Mouse (Mus musculus): Measurements from ENCODE around the gene Cabp4. TPM values are rescaled to one million over a fixed set of nuclear protein-coding genes. Genes with fewer than 3 reads are reported as not detected.

Cabp4 gene
- polyA plus RNA-seq, 1 experiment from 2014 or later = 0.13 TPM

DNA sequence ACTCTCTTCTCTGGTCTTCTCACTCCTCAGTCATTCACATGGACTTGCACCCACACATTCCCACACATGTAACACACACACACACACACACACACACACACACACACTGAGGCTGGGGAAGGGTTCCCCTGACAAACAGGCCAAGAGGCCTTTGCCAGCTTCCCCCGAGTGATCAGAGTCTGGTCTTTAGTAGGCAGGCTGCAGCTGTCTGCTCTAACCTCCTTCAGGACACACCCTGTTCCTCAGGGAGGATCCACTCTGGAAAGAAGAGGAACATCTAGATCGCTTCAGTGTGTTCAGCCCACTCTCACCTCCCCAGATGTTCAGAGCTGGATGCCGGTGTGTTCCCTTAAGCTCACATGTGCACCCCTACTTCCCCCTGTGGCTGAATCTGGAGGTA is 49.5 kb downstream of the Cabp4 start:
- ATAC-seq = no peak
- H3K4me1 ChIP-seq = peaks cover 29% of the 10 kb centered on the region
- H3K9me3 ChIP-seq (replicated peaks) = no peaks in the 10 kb centered on the region
- 83% methylated on average over 3 of the region's 3 CpGs for WGBS
- H3K27ac ChIP-seq = no peak overlapping the region
- H3K4me3 ChIP-seq = no peak overlapping the region
- H3K9ac ChIP-seq = no peak overlapping the region
- no peaks in the 10 kb centered on the region for H3K36me3 ChIP-seq (ENCODE audit: poor library complexity, severe bottlenecking)
- peaks cover under 1% of the 10 kb centered on the region; the same call in 1 of the 2 replicates for H3K27me3 ChIP-seq
- H3K4me2 ChIP-seq = no peak overlapping the region

- Histone ChIP-seq H3K4me1 (peaks cover 29% of the 10 kb centered on the region), H3K9ac (no peak overlapping the region), H3K4me2 (no peak overlapping the region), H3K4me3 (no peak overlapping the region), H3K9me3 (replicated peaks) (no peaks in the 10 kb centered on the region), H3K36me3 (ENCODE audit: poor library complexity, severe bottlenecking) (no peaks in the 10 kb centered on the region), H3K27me3 (no peaks in the 10 kb centered on the region), H3K27ac (no peak overlapping the region)
- ATAC-seq = no peak
- WGBS = 78% methylated on average over 7 of the region's 7 CpGs
Observed at GRCm38 (mm10) chr19:4093772-4094171, 50.1 kb downstream of the Cabp4 start.

GRCm38 (mm10) chr19:4092750-4093149 is 51.1 kb downstream of the Cabp4 start:
- Histone ChIP-seq H3K36me3 (ENCODE audit: poor library complexity, severe bottlenecking) (no peaks in the 10 kb centered on the region), H3K9ac (no peak overlapping the region), H3K27ac (no peak overlapping the region), H3K9me3 (replicated peaks) (no peaks in the 10 kb centered on the region), H3K4me1 (peaks cover 18% of the 10 kb centered on the region), H3K4me2 (no peak overlapping the region), H3K27me3 (no peaks in the 10 kb centered on the region), H3K4me3 (no peak overlapping the region)
- ATAC-seq = no peak
- 90% methylated on average over 3 of the region's 3 CpGs for WGBS

DNA sequence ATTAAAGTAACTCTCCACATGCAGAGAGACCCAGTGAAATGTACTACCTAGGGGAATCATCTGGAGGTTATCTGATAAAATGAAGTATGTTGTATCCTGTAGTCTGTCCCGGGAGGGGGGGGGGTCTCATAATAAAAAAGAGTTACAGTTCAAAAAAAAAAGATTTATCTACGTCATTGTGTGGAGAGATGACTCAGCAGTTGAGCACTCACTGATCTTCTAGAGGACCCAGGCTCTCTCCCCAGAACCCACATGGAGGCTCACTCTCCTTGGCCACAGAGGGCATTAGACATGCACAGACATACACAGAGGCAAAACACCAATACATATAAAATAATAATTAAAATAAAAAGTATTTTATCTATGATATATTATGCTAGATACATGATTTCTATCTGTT is 52.5 kb downstream of the Cabp4 start:
- 74% methylated on average over 2 of the region's 2 CpGs for WGBS
- H3K4me2 ChIP-seq = no peak overlapping the region
- no peaks in the 10 kb centered on the region for H3K9me3 ChIP-seq (replicated peaks)
- H3K27ac ChIP-seq = no peak overlapping the region
- H3K4me3 ChIP-seq = no peak overlapping the region
- H3K9ac ChIP-seq = no peak overlapping the region
- H3K36me3 ChIP-seq (ENCODE audit: poor library complexity, severe bottlenecking) = no peaks in the 10 kb centered on the region
- H3K4me1 ChIP-seq = peaks cover 12% of the 10 kb centered on the region
- H3K27me3 ChIP-seq = no peaks in the 10 kb centered on the region
- no peak for ATAC-seq

GRCm38 (mm10) chr19:4090446-4090845 is 53.4 kb downstream of the Cabp4 start:
- Histone ChIP-seq H3K27me3 (no peaks in the 10 kb centered on the region), H3K9me3 (replicated peaks) (no peaks in the 10 kb centered on the region), H3K4me1 (peaks cover 6% of the 10 kb centered on the region), H3K9ac (no peak overlapping the region), H3K4me3 (no peak overlapping the region), H3K4me2 (no peak overlapping the region), H3K36me3 (ENCODE audit: poor library complexity, severe bottlenecking) (no peaks in the 10 kb centered on the region), H3K27ac (no peak overlapping the region)
- WGBS = 85% methylated on average over 3 of the region's 3 CpGs
- no peak for ATAC-seq

GRCm38 (mm10) chr19:4089128-4089527 is 54.7 kb downstream of the Cabp4 start:
- WGBS = 50% methylated on average over 6 of the region's 6 CpGs
- Histone ChIP-seq H3K4me2 (no peak overlapping the region), H3K27me3 (no peaks in the 10 kb centered on the region), H3K4me3 (no peak overlapping the region), H3K9me3 (replicated peaks) (no peaks in the 10 kb centered on the region), H3K9ac (0 out of 2 replicates have a peak overlapping the region, but pooled peaks have one; percentile 5), H3K4me1 (peaks cover 6% of the 10 kb centered on the region), H3K27ac (no peak overlapping the region), H3K36me3 (ENCODE audit: poor library complexity, severe bottlenecking) (no peaks in the 10 kb centered on the region)
- no peak for ATAC-seq

DNA sequence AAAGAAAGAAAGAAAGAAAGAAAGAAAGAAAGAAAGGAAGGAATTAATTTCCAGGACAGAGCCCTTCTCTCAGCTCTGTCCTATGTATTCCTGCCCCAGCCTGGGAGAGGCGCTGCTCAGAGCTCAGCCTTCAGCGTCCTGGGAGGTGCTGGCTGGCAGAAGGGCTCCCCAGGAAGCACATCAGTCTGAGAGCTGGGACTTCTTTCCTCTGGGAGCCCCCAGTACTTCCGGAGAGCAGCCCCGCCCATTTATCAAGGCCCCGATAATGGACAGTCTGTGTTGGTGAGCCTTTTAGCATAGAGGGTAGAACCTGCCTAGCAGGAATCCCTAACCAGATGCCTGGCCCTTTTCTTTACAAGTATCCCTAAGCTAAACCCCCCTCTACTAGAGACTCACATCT is 55.7 kb downstream of the Cabp4 start:
- Histone ChIP-seq H3K4me2 (no peak overlapping the region), H3K27ac (no peak overlapping the region), H3K9ac (no peak overlapping the region), H3K36me3 (ENCODE audit: poor library complexity, severe bottlenecking) (no peaks in the 10 kb centered on the region), H3K4me3 (no peak overlapping the region), H3K4me1 (peaks cover 6% of the 10 kb centered on the region), H3K9me3 (replicated peaks) (no peaks in the 10 kb centered on the region), H3K27me3 (0 out of 2 replicates have a peak, but pooled peaks cover 7% of the 10 kb centered on the region)
- no peak for ATAC-seq
- WGBS = 66% methylated on average over 5 of the region's 5 CpGs

DNA sequence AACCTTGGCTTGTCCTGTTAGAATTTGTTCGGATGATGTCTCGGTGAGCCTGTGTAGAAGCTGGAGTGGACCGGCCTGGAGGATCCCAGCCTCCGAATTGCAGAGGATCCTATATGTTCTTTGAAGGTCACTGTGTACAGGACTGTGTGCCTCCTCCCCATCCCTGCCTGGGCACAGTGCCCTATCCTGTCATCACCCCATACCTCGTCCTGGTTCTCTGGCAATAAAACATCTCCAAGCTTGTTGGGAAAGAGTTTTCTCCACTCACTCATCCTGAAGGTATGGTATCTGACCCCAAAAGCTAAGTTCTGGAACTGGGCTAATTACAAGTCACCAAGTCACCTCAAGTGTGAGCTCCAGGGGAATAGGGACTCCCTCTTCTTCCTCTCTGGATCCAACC is 56.7 kb downstream of the Cabp4 start:
- ATAC-seq = no peak
- Histone ChIP-seq H3K27ac (no peak overlapping the region), H3K4me1 (peaks cover 6% of the 10 kb centered on the region), H3K9me3 (replicated peaks) (no peaks in the 10 kb centered on the region), H3K4me2 (no peak overlapping the region), H3K9ac (no peak overlapping the region), H3K27me3 (0 out of 2 replicates have a peak, but pooled peaks cover 7% of the 10 kb centered on the region), H3K4me3 (no peak overlapping the region), H3K36me3 (ENCODE audit: poor library complexity, severe bottlenecking) (no peaks in the 10 kb centered on the region)
- WGBS = 95% methylated on average over 5 of the region's 5 CpGs

- Histone ChIP-seq H3K27ac (no peak overlapping the region), H3K27me3 (0 out of 2 replicates have a peak, but pooled peaks cover 7% of the 10 kb centered on the region), H3K4me2 (no peak overlapping the region), H3K9ac (no peak overlapping the region), H3K9me3 (replicated peaks) (no peaks in the 10 kb centered on the region), H3K36me3 (ENCODE audit: poor library complexity, severe bottlenecking) (no peaks in the 10 kb centered on the region), H3K4me1 (peaks cover 6% of the 10 kb centered on the region), H3K4me3 (no peak overlapping the region)
- no peak for ATAC-seq
- 93% methylated on average over 15 of the region's 15 CpGs for WGBS
Observed at GRCm38 (mm10) chr19:4086156-4086555, 57.7 kb downstream of the Cabp4 start.

Other genes with a start within 250 kb of the Cabp4 start
- gene Tcirg1, start 236.9 kb downstream of the Cabp4 start, polyA plus RNA-seq (2015; fragmentation: Nextera tagmentation; extraction: Ambion mirVana) = 10.4 and 11.3 TPM in 2 replicates
- 197 and 208 TPM in 2 replicates for gene Ndufs8, start 231.3 kb downstream of the Cabp4 start, polyA plus RNA-seq (2015; fragmentation: Nextera tagmentation; extraction: Ambion mirVana)
- 1.1 TPM in 2 replicates for gene Aldh3b1, start 214.2 kb downstream of the Cabp4 start, polyA plus RNA-seq (2015; fragmentation: Nextera tagmentation; extraction: Ambion mirVana)
- gene Unc93b1, start 208.8 kb downstream of the Cabp4 start, polyA plus RNA-seq (2015; fragmentation: Nextera tagmentation; extraction: Ambion mirVana) = 3.8 and 5.3 TPM in 2 replicates
- not detected in 2 replicates for gene Aldh3b3, start 185.4 kb downstream of the Cabp4 start, polyA plus RNA-seq (2015; fragmentation: Nextera tagmentation; extraction: Ambion mirVana)
- 0.15 TPM in 1 of 2 replicates, not detected in the other for gene Aldh3b2, start 171.7 kb downstream of the Cabp4 start, polyA plus RNA-seq (2015; fragmentation: Nextera tagmentation; extraction: Ambion mirVana)
- 0.68 and 1.4 TPM in 2 replicates for gene Acy3, start 157.5 kb downstream of the Cabp4 start, polyA plus RNA-seq (2015; fragmentation: Nextera tagmentation; extraction: Ambion mirVana)
- gene Tbx10, start 151.3 kb downstream of the Cabp4 start, polyA plus RNA-seq (2015; fragmentation: Nextera tagmentation; extraction: Ambion mirVana) = not detected in 2 replicates
- gene Nudt8, start 143.5 kb downstream of the Cabp4 start, polyA plus RNA-seq (2015; fragmentation: Nextera tagmentation; extraction: Ambion mirVana) = 25.8 and 28.2 TPM in 2 replicates
- gene Gm49405, start 143.4 kb downstream of the Cabp4 start, polyA plus RNA-seq (2015; fragmentation: Nextera tagmentation; extraction: Ambion mirVana) = 5.4 and 5.7 TPM in 2 replicates
- gene Doc2g, start 140.7 kb downstream of the Cabp4 start, polyA plus RNA-seq (2015; fragmentation: Nextera tagmentation; extraction: Ambion mirVana) = 5.5 and 5.7 TPM in 2 replicates
- 202 and 216 TPM in 2 replicates for gene Ndufv1, start 131.2 kb downstream of the Cabp4 start, polyA plus RNA-seq (2015; fragmentation: Nextera tagmentation; extraction: Ambion mirVana)
- gene Gstp1, start 106.0 kb downstream of the Cabp4 start, polyA plus RNA-seq (2015; fragmentation: Nextera tagmentation; extraction: Ambion mirVana) = 390 and 392 TPM in 2 replicates
- gene Gstp2, start 98.0 kb downstream of the Cabp4 start, polyA plus RNA-seq (2015; fragmentation: Nextera tagmentation; extraction: Ambion mirVana) = 1.0 and 2.5 TPM in 2 replicates
- gene Gstp3, start 84.5 kb downstream of the Cabp4 start, polyA plus RNA-seq (2015; fragmentation: Nextera tagmentation; extraction: Ambion mirVana) = not detected in 2 replicates
- not detected in 2 replicates for gene Cabp2, start 62.5 kb downstream of the Cabp4 start, polyA plus RNA-seq (2015; fragmentation: Nextera tagmentation; extraction: Ambion mirVana)
- 77.4 and 80.3 TPM in 2 replicates for gene Cdk2ap2, start 46.9 kb downstream of the Cabp4 start, polyA plus RNA-seq (2015; fragmentation: Nextera tagmentation; extraction: Ambion mirVana)
- 21.1 and 32.0 TPM in 2 replicates for gene Pitpnm1, start 44.0 kb downstream of the Cabp4 start, polyA plus RNA-seq (2015; fragmentation: Nextera tagmentation; extraction: Ambion mirVana)
- gene Aip, start 18.2 kb downstream of the Cabp4 start, polyA plus RNA-seq (2015; fragmentation: Nextera tagmentation; extraction: Ambion mirVana) = 73.7 and 75.9 TPM in 2 replicates
- 0.04 TPM in 1 of 2 replicates, not detected in the other for gene Gpr152, start 4.2 kb downstream of the Cabp4 start, polyA plus RNA-seq (2015; fragmentation: Nextera tagmentation; extraction: Ambion mirVana)
- 126 and 144 TPM in 2 replicates for gene Coro1b, start 4.6 kb upstream of the Cabp4 start, polyA plus RNA-seq (2015; fragmentation: Nextera tagmentation; extraction: Ambion mirVana)
- 0.33 and 0.65 TPM in 2 replicates for gene Ptprcap, start 9.6 kb upstream of the Cabp4 start, polyA plus RNA-seq (2015; fragmentation: Nextera tagmentation; extraction: Ambion mirVana)
- gene Rps6kb2, start 19.3 kb upstream of the Cabp4 start, polyA plus RNA-seq (2015; fragmentation: Nextera tagmentation; extraction: Ambion mirVana) = 56.6 and 61.6 TPM in 2 replicates
- gene Carns1, start 31.4 kb upstream of the Cabp4 start, polyA plus RNA-seq (2015; fragmentation: Nextera tagmentation; extraction: Ambion mirVana) = 2.4 and 2.5 TPM in 2 replicates
- gene Tbc1d10c, start 47.3 kb upstream of the Cabp4 start, polyA plus RNA-seq (2015; fragmentation: Nextera tagmentation; extraction: Ambion mirVana) = 0.77 and 0.82 TPM in 2 replicates
- 664 and 700 TPM in 2 replicates for gene Ppp1ca, start 48.0 kb upstream of the Cabp4 start, polyA plus RNA-seq (2015; fragmentation: Nextera tagmentation; extraction: Ambion mirVana)
- gene Rad9a, start 57.6 kb upstream of the Cabp4 start, polyA plus RNA-seq (2015; fragmentation: Nextera tagmentation; extraction: Ambion mirVana) = 28.9 and 34.7 TPM in 2 replicates
- gene Clcf1, start 70.2 kb upstream of the Cabp4 start, polyA plus RNA-seq (2015; fragmentation: Nextera tagmentation; extraction: Ambion mirVana) = 0.63 and 0.76 TPM in 2 replicates
- not detected in 2 replicates for gene AC109138.7, start 70.3 kb upstream of the Cabp4 start, polyA plus RNA-seq (2015; fragmentation: Nextera tagmentation; extraction: Ambion mirVana)
- 13.1 and 14.2 TPM in 2 replicates for gene Pold4, start 87.9 kb upstream of the Cabp4 start, polyA plus RNA-seq (2015; fragmentation: Nextera tagmentation; extraction: Ambion mirVana)
- 3.6 and 4.8 TPM in 2 replicates for gene Ssh3, start 125.1 kb upstream of the Cabp4 start, polyA plus RNA-seq (2015; fragmentation: Nextera tagmentation; extraction: Ambion mirVana)
- 14.0 and 15.2 TPM in 2 replicates for gene Ankrd13d, start 139.1 kb upstream of the Cabp4 start, polyA plus RNA-seq (2015; fragmentation: Nextera tagmentation; extraction: Ambion mirVana)
- gene Grk2, start 162.2 kb upstream of the Cabp4 start, polyA plus RNA-seq (2015; fragmentation: Nextera tagmentation; extraction: Ambion mirVana) = 14.4 and 15.6 TPM in 2 replicates